Mouse (Mus musculus) megakaryocyte, embryonic 14.5 days (primary cell): ENCODE measurements around the gene Nos1ap.

Source experiments
- FLI1 ChIP-seq: IDR thresholded peaks from 2 replicates; pipeline ENCODE4 v1.6.1; 2012; ENCODE audit warnings: low read length, inconsistent platforms, mixed read lengths
- GATA1 ChIP-seq: IDR thresholded peaks from 3 replicates; pipeline ENCODE4 v1.6.1; 2012; ENCODE audit warnings: mixed read lengths, low read length, inconsistent platforms, borderline replicate concordance

DNA sequence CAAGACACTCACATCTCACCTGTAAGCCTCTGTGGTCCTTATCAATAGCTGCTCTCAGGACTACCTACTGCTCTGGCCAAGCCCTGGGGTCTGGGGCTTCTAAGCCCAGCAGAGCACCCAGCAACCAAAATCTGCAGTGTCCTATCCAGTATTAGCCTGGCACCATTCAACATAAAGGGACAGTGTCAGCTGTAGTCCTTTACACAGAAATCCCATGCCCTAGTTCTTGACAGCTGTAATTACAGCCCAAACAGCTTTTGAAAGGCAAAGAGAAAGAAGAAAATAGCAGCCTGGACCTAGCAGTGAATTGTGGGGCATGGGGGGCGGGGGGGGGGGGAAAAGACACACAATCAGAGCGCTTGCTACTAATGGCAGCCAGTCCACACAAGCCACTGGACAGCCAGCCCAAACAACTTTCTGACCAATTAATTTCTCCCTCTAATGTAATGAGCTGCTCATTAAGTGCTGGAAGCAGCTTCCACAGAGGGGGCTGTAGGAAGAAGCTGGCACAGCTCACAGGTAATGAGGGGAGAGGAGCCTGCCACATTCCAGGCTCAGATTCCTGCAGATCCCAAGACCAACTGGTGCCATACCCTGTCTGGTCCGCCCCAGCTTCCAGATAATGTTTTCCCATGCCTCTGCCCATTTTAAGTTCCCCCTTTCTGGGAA, 77.1 kb downstream of the Nos1ap start:
- TF ChIP-seq FLI1 = no peak
- no peak for TF ChIP-seq GATA1
